Mouse (Mus musculus) adipocyte (in vitro differentiated cells): ENCODE measurements around the gene Gm6096.
"Not testable (repeated sequence)": the region's sequence is repeated elsewhere in the genome, so short reads cannot be mapped to it uniquely, and the experiment has no call there.

Experiments used
- DNase-seq: peaks from one replicate; pipeline ENCODE4 v3.0.0-alpha.2; 2016; ENCODE audit warnings: low spot score

Gm6096 gene

GRCm38 (mm10) chr7:34250738-34251137 lies at the start of gene Gm6096:
Gm6096 (plus strand) TSS chr7:34251038.
- no peak for DNase-seq

DNA sequence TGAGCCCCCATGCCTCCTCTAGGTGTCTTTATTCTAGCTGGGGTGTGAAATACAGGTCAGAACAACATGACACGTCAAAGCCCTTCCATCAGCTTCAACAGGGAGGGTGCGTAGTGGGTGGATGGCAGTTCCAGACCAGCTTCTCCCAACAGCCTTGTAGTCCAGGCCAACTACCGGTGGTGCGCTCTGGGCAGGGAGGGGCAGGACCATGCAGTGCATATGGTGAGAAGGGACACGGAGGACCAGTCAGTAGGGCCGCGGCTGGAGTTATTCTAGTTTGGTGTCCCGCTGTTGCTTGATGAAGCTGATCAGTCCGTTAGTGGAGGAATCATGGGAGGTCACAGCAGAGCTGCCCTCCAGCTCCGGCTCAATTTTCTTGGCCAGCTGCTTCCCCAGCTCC lies 48.7 kb upstream of the Gm6096 start:
- DNase-seq: not testable (repeated sequence)

GRCm38 (mm10) chr7:34206331-34206730 lies 44.5 kb upstream of the Gm6096 start:
- DNase-seq: no peak

DNA sequence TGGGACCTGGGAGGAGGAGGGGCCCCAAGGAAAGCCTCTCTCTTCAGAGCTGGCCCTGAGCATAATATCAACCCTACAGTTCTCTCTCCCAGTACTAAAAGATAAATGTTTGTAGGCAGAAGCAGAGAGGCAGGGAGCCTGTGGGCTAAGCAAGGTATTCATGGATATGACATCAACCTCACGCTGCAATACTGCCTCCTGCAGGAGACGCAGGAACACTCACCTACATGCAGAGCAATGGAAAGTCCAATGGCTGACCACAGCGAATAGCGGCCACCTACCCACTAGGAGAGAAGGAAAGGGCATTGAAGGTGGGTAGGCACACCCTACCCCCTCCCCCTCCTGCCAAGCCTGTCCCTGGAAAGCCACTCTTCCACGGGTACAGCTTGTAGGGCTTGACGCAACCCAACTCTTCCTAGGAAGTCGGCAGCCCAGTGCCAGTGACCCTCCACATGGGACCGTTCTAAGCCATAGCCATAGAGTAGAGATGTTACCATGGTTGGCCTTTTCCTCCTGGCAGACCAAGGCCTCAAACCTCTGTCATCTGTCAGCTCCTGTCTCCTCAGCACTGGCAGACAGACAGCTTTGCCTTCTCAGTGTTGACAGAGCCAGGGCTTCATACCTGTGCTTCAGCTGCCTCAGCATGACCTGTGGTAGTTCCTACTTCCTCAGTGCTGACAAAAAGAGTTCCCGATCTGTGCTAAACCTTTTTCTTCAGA lies 42.7 kb upstream of the Gm6096 start:
- DNase-seq: no peak

GRCm38 (mm10) chr7:34213281-34213680 lies 37.6 kb upstream of the Gm6096 start:
- no peak for DNase-seq

DNA sequence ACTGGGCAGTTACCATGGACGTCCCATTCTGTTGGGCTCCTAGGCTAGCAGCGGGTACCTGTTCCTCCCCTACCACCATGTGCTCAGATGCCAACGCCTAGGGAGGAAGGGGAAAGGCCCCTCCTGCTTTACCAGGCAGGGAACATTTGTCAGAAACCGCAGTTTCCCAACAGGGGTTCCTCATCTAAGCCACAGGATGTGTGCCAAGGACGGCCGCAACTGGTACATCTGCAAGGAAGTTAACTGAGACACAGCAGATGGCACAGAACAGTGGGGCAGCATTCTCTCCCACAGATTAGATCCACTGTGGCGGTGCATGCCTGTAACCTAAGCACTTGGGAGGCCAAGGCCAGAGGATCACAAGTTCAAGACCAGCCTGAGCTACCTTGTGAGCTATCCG lies 36.2 kb upstream of the Gm6096 start:
- DNase-seq: no peak

GRCm38 (mm10) chr7:34215481-34215880 lies 35.4 kb upstream of the Gm6096 start:
- no peak for DNase-seq

GRCm38 (mm10) chr7:34216474-34216873 lies 34.4 kb upstream of the Gm6096 start:
- DNase-seq: no peak

DNA sequence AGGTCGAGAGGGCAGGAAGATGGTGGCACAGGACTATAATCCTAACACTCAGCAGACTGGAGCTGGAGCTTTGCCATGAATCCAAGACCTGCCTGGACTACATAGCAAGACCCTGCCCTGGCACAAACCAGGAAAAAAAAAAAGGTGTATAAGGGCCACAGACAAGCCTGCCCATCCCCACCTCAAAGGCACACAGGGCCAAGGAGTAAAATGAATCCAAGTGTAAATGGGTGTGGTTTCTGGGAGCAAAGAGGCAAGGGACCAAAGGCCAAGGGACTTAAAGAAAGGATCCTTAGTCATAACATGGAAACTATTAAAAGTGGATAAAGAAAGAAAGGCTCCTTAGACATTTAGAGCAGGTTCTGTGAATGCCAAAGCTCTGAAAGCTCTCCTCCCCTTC lies 32.3 kb upstream of the Gm6096 start:
- DNase-seq: no peak

- DNase-seq: no peak
These were observed 29.1 kb upstream of the Gm6096 start for GRCm38 (mm10) chr7:34221594-34222250.

- no peak for DNase-seq
These were observed 28.5 kb upstream of the Gm6096 start for GRCm38 (mm10) chr7:34222340-34222739.

DNA sequence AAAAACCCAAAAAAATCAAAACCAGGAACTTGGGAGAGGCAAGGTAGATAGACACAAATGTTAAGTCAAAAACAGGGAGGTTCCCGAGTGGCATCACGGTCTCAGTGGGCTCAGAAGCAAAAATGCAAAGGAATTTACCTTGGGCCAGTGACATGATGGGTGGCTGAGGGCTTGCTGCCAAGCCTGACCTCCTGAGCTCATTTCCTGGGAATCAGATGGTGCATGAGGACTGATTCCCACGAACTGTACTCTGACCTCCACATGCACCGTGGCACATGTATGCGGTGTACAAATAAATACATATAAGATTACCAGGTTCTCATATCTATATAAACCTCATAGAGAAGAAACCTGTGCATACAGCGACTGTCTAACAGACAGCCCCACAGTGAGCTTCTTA lies 26.5 kb upstream of the Gm6096 start:
- no peak for DNase-seq

- DNase-seq: no peak
These were observed 24.8 kb upstream of the Gm6096 start for GRCm38 (mm10) chr7:34226086-34226485.

- no peak for DNase-seq
These were observed 24.0 kb upstream of the Gm6096 start for GRCm38 (mm10) chr7:34226846-34227245.

DNA sequence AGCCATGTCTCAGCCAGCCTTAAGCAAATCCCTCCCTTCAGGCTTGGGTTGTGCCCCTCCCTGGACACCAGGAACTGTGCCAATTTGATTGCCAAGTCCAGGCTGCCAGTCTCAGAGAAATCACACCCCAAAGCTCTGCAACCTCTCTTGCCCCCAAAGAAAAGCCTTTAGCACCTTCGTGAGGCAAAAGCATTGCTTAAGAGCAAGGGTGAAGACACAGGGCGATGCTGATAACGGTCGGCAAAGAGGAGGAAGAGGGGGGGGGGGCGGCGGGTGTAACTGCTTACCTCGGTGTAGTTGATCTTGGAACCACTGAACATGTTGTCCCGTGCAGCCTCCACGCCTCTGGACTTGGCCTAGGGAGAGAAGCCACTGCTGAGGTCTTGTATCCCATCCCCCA lies 22.2 kb upstream of the Gm6096 start:
- DNase-seq: peak; percentile 62

DNA sequence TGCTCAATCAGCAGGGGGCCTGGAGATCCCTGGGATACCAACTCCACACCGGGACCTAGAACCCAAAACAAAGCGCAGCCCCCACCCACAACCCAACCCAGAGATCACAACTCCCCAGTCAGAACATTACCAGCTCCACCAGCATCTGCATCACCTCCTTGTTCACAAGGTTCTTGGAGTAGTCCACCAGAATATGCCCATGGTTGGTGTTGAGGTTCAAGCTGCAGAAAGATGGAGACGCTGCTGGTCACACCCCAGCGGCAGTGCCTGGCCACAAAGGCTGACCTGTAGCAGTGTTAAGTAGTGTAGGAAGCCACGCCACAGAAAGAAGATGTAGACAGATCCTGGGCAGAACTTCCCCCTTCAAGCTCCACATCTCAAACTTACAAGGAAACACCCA lies 21.7 kb upstream of the Gm6096 start:
- DNase-seq: no peak

DNA sequence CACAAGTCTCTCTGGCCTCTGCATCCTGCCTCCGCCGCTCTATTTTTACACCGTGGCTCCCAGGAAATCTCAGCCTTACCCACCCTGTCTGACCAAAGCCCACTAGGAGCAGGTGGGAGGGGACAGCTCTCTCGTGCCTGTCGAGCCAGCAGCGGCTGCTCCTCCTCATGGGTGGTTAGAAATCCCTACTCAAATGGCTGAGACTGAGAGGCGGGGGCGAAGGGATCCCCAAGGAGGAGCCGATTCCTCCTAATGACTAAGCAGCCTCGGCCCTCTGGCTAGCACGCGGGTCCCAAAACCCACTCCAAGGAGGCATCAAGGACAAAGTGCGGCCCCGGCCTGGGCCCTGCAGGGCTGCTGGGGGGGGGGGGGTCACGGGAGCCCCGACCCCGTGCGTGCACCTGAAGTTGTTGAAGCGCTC lies 21.1 kb upstream of the Gm6096 start:
- peak; percentile 35 for DNase-seq

DNA sequence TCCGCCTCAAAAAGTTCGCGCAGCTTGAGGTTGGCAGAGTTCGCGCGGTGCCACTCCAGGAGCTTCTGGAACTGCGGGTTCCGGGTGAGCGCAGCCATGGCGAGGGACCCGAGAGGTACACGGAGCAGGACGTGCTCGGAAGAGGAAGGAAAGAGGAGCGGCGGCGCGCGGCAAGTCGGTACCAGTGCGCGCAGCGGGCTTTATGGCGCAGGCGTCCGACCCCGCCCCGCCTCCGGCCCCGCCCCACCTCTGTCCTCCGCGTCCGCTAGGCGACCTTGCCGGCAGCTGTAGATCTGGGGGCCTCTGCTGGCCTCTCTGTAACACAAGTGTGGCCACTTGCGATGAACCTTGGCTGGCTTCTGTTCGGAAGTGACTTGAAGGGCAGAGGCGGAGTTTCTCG lies 20.7 kb upstream of the Gm6096 start, which contains the start of gene Gpi1:
TSS of gene Gpi1 (minus strand) at position 221 of the 400 bp plus-strand sequence.
- peak; percentile 82 for DNase-seq

DNA sequence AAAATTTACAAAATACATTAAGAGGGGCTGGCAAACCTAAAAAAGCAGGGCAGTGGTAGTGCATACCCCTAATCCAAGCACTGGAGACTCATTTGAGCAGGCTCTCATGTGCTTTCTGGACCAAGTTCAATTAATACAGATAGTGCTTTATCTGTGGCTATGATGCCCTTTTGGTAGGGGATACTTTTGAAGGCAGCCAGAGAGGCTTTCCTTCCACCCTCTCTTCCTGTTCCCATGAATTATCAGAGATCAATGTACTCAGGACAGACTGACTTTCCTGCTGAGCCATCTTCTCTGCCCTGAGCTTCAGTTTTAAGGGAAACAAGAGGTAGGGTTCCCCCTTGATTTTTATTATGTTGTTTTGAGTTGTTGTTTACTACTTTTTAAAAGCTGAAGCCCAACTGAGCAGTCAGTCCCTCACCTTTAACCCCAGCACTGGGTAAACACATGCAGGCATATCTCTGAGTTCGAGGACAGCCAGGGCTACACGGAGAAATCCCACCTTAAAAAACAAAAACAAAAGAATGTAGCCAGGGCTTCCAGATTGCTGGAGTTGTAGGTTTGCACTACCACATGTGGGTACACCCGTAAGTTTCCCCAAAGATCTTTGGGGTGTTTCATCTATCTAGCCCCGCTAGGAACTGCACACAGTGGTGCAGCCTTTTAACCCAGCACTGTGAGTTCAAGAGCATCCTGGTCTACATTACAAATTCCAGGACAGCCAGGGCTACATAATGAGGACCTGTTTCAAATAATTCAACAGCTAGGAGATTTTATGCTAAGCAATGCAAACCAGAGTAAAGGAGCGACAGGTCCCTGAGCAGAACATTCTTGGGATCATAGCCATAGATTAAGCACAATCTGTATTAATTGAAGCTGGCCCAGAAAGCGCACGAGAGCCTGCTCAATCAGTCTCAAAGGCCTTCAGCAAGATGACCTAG lies 17.8 kb upstream of the Gm6096 start:
- DNase-seq: no peak

- DNase-seq: peak; percentile 92
These were observed 16.8 kb upstream of the Gm6096 start for GRCm38 (mm10) chr7:34233909-34234609.

- DNase-seq: peak; percentile 41
These were observed 16.0 kb upstream of the Gm6096 start for GRCm38 (mm10) chr7:34234610-34235561.
